Mouse (Mus musculus) kidney, adult 2 months (tissue): ENCODE results near the gene Top3b.

ENCODE experiments used
- CTCF ChIP-seq: fragments of 200-500 bp; conservative IDR thresholded peaks from 2 replicates; pipeline ENCODE4 v1.5.1; 2011; ENCODE audit warnings: low read depth, mild to moderate bottlenecking, control low read depth, low read length, moderate library complexity, mixed read lengths; ENCODE audit not compliant: insufficient read depth, insufficient read length
- POLR2A ChIP-seq: fragments of 200-500 bp; IDR thresholded peaks from one replicate; pipeline ENCODE4 v1.6.1; 2011; ENCODE audit warnings: low read depth, low read length, control low read depth

- TF ChIP-seq POLR2A, result no peak
- TF ChIP-seq CTCF, result no peak
Observed at GRCm38 (mm10) chr16:16870241-16870616, 307 bp upstream of the Top3b start.
